8 mouse cellular contexts compared by ENCODE assay signal in the genomic region with DNA sequence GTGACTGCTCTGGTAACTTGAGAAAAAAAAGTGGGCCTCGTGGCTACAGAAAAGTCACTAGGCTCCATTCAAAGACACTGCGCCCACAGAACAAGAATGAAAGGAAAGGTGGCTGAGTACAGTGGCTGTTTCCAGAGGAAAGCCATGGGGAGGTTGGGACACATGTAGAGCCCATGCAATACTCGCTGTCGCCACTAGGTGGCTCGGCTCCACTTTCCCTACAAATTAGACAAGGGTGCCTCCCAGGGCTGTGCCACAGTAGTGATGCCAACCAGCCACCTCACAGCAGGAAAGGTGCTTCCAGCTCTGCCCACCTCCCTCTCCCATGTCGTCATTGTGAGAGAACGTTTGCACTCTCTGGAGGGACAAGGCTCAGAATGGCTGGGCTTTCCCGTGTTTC.
DNase-seq lines count a peak whose midpoint lies in the region; ATAC-seq and TF ChIP-seq lines count a peak whose summit lies in the region.
"Had no signal": no experiment of that assay in that cellular context is flagged by ENCODE, and none has a peak within 500 bp of the region (broad histone marks: within the 10 kb centered on the region; RNA-seq: fewer than 3 reads in every experiment).

No protein-coding gene starts in this region.

- no peak for ATAC-seq in intestine, postnatal 0 days
- no peak for ATAC-seq in intestine, embryonic 15.5 days
- ATAC-seq in megakaryocyte, adult 5-6 weeks (ENCODE audit: poor library complexity, severe bottlenecking): no peak
- no peak for ATAC-seq in neural tube, embryonic 15.5 days (ENCODE audit: low FRiP score)

- peak; percentile 65 for TF ChIP-seq CTCF in intestine, postnatal 0 days (IDR thresholded peaks at IDR 0.05; ENCODE audit: low read depth)

- H3K27me3 ChIP-seq in intestine, postnatal 0 days (replicated peaks; ENCODE audit: control insufficient read depth, insufficient read depth, low read length): no peaks in the 10 kb centered on the region
- no peaks in the 10 kb centered on the region for H3K27me3 ChIP-seq in intestine, embryonic 15.5 days (replicated peaks)
- no peaks in the 10 kb centered on the region for H3K27me3 ChIP-seq in neural tube, embryonic 15.5 days (replicated peaks)
- H3K27me3 ChIP-seq: neural tube, embryonic 12.5 days had no signal

- DNase-seq in A20 (ENCODE audit: low read depth, low spot score) (peak; percentile 3), ES-CJ7 (ENCODE audit: low read depth, low spot score) (peak; percentile 74)
- peak; percentile 47 to 49 for DNase-seq in kidney, postnatal 4 days

- no peak overlapping the region for H3K27ac ChIP-seq in intestine, postnatal 0 days (ENCODE audit: low read depth, low read length)
- no peak overlapping the region for H3K27ac ChIP-seq in intestine, embryonic 15.5 days
- no peak overlapping the region for H3K27ac ChIP-seq in neural tube, embryonic 15.5 days (replicated peaks)
- H3K27ac ChIP-seq: neural tube, embryonic 12.5 days had no signal

- no peak overlapping the region for H3K9ac ChIP-seq in intestine, postnatal 0 days (ENCODE audit: low read depth, low read length)
- no peak overlapping the region for H3K9ac ChIP-seq in intestine, embryonic 15.5 days
- no peak overlapping the region for H3K9ac ChIP-seq in neural tube, embryonic 15.5 days (replicated peaks)
- H3K9ac ChIP-seq: neural tube, embryonic 12.5 days had no signal

- no peaks in the 10 kb centered on the region for H3K4me1 ChIP-seq in intestine, postnatal 0 days (replicated peaks; ENCODE audit: control insufficient read depth, insufficient read depth, low read length)
- H3K4me1 ChIP-seq in intestine, embryonic 15.5 days (replicated peaks): no peaks in the 10 kb centered on the region
- no peaks in the 10 kb centered on the region for H3K4me1 ChIP-seq in neural tube, embryonic 15.5 days
- H3K4me1 ChIP-seq: neural tube, embryonic 12.5 days had no signal

- H3K4me3 ChIP-seq in intestine, postnatal 0 days (ENCODE audit: low read depth, low read length): no peak overlapping the region
- no peak overlapping the region for H3K4me3 ChIP-seq in intestine, embryonic 15.5 days (replicated peaks)
- no peak overlapping the region for H3K4me3 ChIP-seq in neural tube, embryonic 15.5 days (replicated peaks)
- H3K4me3 ChIP-seq: neural tube, embryonic 12.5 days had no signal

- H3K9me3 ChIP-seq in intestine, postnatal 0 days (ENCODE audit: control insufficient read depth): no peaks in the 10 kb centered on the region
- H3K9me3 ChIP-seq in intestine, embryonic 15.5 days: no peaks in the 10 kb centered on the region
- H3K9me3 ChIP-seq in neural tube, embryonic 15.5 days (replicated peaks): no peaks in the 10 kb centered on the region
- H3K9me3 ChIP-seq: neural tube, embryonic 12.5 days had no signal

- 43% methylated on average over 8 of the region's 8 CpGs for WGBS in intestine, postnatal 0 days
- 43% methylated on average over 8 of the region's 8 CpGs for WGBS in intestine, embryonic 15.5 days
- WGBS in neural tube, embryonic 15.5 days: 43% methylated on average over 8 of the region's 8 CpGs

- no peak overlapping the region for H3K4me2 ChIP-seq in intestine, postnatal 0 days (replicated peaks; ENCODE audit: low read depth)
- H3K4me2 ChIP-seq in intestine, embryonic 15.5 days (replicated peaks): no peak overlapping the region
- no peak overlapping the region for H3K4me2 ChIP-seq in neural tube, embryonic 15.5 days
- H3K4me2 ChIP-seq: neural tube, embryonic 12.5 days had no signal

- no peaks in the 10 kb centered on the region for H3K36me3 ChIP-seq in intestine, postnatal 0 days (ENCODE audit: control insufficient read depth, insufficient read depth)
- no peaks in the 10 kb centered on the region for H3K36me3 ChIP-seq in intestine, embryonic 15.5 days
- no peaks in the 10 kb centered on the region for H3K36me3 ChIP-seq in neural tube, embryonic 15.5 days
- H3K36me3 ChIP-seq: neural tube, embryonic 12.5 days had no signal

Comparison
In these comparisons a context has a peak if more than half of its experiments do, and no peak if none do; other contexts are left out.
1. DNase-seq: peak in every context shown above with its lines; median percentile 74 in ES-CJ7; 48 in kidney, postnatal 4 days; 3 in A20.